Mouse (Mus musculus) activated CD4-positive, CD25-positive, alpha-beta regulatory T cell, adult 4 months (primary cell): Measurements from ENCODE around the gene H2al1b. TPM values are rescaled to one million over a fixed set of nuclear protein-coding genes. Genes with fewer than 3 reads are reported as not detected.
"Not testable (repeated sequence)": the region's sequence is repeated elsewhere in the genome, so short reads cannot be mapped to it uniquely, and the experiment has no call there.

Experiments
- ATAC-seq: one replicate; pipeline ENCODE4 v1.8.0; 2017
- polyA plus RNA-seq, 2 experiments: library from polyadenylated mRNA; unstranded; fragments of 100-300 nt; shearing (Covaris generic); gene quantifications; one replicate each; pipeline ENCODE4 v1.2.1; 2017

Gene H2al1b
- not detected for polyA plus RNA-seq

DNA sequence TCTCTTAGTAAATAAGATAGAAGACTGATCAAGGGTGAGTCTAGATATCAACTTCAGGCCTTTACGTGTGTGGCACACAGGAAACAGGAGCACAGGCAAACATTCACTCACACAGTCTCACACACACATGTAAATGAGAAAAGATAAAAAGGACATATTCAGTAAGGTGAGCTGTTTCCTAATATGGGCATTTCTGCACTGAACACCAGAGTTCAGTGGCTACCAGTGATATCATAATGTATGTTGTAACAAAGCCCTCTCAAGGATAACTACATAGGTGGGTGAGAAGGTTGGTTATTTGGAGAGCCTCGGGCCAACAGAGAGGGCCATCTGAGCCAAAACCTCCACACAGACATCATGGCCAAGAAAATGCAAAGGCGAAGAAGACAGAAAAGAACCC is at the start of gene H2al1b:
H2al1b (plus strand) TSS at position 301 of the 400 bp plus-strand sequence.
- ATAC-seq = not testable (repeated sequence)

- ATAC-seq = peak; percentile 61
These were observed 48.2 kb upstream of the H2al1b start for GRCm38 (mm10) chrX:11254062-11254461.

GRCm38 (mm10) chrX:11254521-11255207 is 47.6 kb upstream of the H2al1b start:
- ATAC-seq = peak; percentile 55

DNA sequence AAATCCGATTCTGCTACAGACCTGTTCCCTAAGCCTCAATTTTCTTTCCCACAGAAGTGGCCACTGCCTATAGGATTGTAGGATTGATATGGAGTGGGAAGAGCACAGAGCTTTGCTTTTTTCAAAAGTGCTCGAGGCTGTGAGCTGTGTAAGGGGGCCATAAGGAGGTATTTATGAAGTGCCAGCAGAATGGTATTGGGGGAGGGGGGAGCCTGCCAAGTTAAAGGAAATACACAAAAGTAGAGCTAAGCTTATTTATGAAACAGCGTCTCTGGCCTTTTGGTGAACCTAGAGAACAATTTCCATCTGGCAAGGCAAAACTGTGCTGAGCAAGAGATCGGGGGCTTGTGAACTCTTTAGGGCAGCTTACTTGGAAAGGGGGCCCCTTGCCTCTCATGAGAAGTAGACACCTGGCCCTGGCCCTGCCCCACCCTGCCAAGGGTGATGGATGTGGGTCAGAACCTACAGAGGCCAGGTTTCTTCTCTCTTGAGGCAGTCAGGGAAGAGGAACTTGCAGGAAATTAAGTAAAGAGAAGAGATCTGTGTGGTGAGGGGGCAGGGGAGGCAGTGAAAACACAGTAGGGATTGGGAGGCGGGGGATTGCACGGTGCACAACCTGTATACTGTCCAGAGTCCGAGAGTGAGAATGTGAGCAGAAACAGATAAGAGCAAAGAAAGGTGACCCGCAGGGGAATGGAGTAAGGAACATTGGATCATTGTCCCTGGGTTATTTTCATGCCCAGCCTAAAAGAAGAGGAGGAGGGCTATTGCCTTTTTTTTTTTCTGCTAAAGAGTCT is 46.5 kb upstream of the H2al1b start:
- no peak for ATAC-seq

- no peak for ATAC-seq
These were observed 37.3 kb upstream of the H2al1b start for GRCm38 (mm10) chrX:11264918-11265317.

GRCm38 (mm10) chrX:11267791-11268190 is 34.4 kb upstream of the H2al1b start:
- ATAC-seq = no peak

GRCm38 (mm10) chrX:11269074-11269473 is 33.2 kb upstream of the H2al1b start:
- no peak for ATAC-seq

DNA sequence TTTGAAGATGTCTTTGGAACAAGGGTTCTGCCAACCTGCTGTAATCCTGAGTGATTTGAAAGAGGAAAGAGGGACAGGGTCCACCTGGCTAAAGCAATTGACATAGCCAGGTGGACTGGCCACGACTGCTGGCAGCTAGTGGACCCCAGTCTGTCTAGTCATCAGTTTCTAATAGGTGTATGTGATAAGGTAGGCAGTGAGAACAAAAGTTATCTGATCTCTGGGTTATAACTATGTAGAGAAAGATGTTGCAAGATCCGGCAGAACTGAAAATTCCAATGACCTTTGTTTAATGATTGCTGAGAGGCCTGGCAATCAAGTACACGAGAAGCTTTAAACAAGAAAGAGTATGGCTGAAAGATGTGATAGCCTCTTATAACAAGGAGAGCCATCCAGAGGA is 29.0 kb upstream of the H2al1b start:
- no peak for ATAC-seq

GRCm38 (mm10) chrX:11277083-11277482 is 25.1 kb upstream of the H2al1b start:
- no peak for ATAC-seq

DNA sequence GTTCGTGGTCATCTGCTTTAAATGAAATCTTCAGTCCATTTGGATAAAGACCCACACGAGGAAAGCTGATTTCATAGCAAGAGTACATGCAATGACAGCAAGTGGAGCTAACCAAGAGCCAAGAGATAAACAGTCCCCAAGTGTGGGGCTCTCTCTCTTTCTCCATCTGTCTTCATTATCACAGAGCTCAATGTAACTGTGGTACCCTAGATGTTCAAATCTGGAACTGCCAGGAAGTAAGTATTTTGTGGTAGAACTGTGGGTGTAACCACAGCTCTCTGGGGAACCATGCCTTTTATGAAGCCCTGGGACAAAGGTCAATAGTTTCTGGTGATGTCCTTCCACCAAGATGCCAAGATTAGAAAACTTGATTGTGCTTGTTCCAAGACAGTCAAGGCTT is 21.5 kb upstream of the H2al1b start:
- ATAC-seq = no peak

GRCm38 (mm10) chrX:11288306-11288882 is 13.8 kb upstream of the H2al1b start:
- ATAC-seq = no peak

DNA sequence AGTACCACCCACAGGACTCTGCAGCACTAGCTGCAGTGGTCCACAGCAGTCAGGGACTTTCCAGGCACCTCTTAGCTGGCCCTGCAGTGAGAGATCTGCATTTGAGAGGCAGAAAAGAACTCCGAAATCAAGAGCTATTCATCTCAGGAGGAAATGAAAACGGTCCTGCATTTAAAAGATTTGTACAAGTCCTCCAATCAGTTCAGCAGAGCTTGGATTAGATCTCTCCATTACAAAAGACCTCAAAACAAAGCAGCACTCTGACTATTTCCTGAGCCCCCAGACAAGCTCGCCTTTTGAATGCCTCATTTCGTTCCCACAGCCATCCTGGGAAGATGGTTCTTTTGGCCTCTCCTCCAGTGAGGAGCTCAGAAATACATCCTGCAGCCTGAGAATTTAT is 13.0 kb upstream of the H2al1b start:
- ATAC-seq = no peak

GRCm38 (mm10) chrX:11298957-11299356 is 3.3 kb upstream of the H2al1b start, which contains the start of gene H2al1a:
TSS of gene H2al1a (plus strand) at chrX:11299257.
- not testable (repeated sequence) for ATAC-seq

- not testable (repeated sequence) for ATAC-seq
These were observed 3.1 kb downstream of the H2al1b start, which contains the start of gene H2al1c for GRCm38 (mm10) chrX:11305355-11305754. TSS of gene H2al1c (plus strand) at chrX:11305655.

GRCm38 (mm10) chrX:11308524-11308923 is 6.3 kb downstream of the H2al1b start, which contains the start of gene H2al1d:
TSS of gene H2al1d (plus strand) at chrX:11308824.
- not testable (repeated sequence) for ATAC-seq

GRCm38 (mm10) chrX:11311634-11312033 is 9.4 kb downstream of the H2al1b start, which contains the start of gene H2al1e:
TSS of gene H2al1e (plus strand) at chrX:11311934.
- ATAC-seq = not testable (repeated sequence)

DNA sequence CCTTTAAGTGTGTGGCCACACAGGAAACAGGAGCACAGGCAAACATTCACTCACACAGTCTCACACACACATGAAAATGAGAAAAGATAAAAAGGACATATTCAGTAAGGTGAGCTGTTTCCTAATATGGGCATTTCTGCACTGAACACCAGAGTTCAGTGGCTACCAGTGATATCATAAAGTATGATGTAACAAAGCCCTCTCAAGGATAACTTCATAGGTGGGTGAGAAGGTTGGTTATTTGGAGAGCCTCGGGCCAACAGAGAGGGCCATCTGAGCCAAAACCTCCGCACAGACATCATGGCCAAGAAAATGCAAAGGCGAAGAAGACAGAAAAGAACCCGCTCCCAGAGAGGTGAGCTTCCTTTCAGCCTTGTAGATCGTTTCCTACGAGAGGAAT is 12.6 kb downstream of the H2al1b start, which contains the start of gene H2al1f:
H2al1f (plus strand) TSS at position 301 of the 400 bp plus-strand sequence.
- not testable (repeated sequence) for ATAC-seq

- not testable (repeated sequence) for ATAC-seq
These were observed 15.7 kb downstream of the H2al1b start, which contains the start of gene H2al1g for GRCm38 (mm10) chrX:11317956-11318355. TSS of gene H2al1g (plus strand) at chrX:11318256.

DNA sequence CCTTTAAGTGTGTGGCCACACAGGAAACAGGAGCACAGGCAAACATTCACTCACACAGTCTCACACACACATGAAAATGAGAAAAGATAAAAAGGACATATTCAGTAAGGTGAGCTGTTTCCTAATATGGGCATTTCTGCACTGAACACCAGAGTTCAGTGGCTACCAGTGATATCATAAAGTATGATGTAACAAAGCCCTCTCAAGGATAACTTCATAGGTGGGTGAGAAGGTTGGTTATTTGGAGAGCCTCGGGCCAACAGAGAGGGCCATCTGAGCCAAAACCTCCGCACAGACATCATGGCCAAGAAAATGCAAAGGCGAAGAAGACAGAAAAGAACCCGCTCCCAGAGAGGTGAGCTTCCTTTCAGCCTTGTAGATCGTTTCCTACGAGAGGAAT is 19.0 kb downstream of the H2al1b start, which contains the start of gene H2al1h:
H2al1h (plus strand) TSS at position 301 of the 400 bp plus-strand sequence.
- ATAC-seq = not testable (repeated sequence)

- not testable (repeated sequence) for ATAC-seq
These were observed 22.1 kb downstream of the H2al1b start, which contains the start of gene H2al1i for GRCm38 (mm10) chrX:11324359-11324758. TSS of gene H2al1i (plus strand) at chrX:11324659.

DNA sequence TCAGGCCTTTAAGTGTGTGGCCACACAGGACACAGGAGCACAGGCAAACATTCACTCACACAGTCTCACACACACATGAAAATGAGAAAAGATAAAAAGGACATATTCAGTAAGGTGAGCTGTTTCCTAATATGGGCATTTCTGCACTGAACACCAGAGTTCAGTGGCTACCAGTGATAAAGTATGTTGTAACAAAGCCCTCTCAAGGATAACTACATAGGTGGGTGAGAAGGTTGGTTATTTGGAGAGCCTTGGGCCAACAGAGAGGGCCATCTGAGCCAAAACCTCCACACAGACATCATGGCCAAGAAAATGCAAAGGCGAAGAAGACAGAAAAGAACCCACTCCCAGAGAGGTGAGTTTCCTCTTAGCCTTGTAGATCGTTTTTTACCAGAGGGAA is 25.3 kb downstream of the H2al1b start, which contains the start of gene H2al1j:
H2al1j (plus strand) TSS at position 301 of the 400 bp plus-strand sequence.
- not testable (repeated sequence) for ATAC-seq

- ATAC-seq = no peak
These were observed 43.5 kb downstream of the H2al1b start for GRCm38 (mm10) chrX:11345762-11346161.

DNA sequence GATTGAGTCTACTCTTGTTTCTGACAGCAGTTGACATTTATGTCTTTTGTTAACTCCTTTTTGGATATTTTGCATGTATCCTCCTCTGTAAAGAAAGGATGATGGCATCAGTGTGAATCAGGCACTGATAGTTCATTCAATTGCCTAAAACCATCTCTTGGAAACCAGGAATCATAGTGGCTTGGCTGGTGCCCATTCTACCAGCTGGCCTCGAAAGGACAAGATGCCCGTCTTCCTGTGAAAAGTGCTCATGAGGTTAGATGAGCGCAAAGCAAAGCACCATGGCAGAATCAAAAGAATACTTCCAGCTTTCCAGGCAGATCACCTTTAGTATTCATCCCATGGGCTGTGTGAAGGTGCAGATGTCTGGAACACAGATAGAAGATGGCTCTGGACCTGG is 44.5 kb downstream of the H2al1b start:
- no peak for ATAC-seq
